Mouse (Mus musculus) spleen, adult 2 months (tissue): ENCODE measurements around the gene Hbb-y.

Experiments
- CTCF ChIP-seq: fragments of 200-500 bp; IDR thresholded peaks from 2 replicates; pipeline ENCODE4 v1.5.1; 2011; ENCODE audit warnings: mild to moderate bottlenecking, inconsistent platforms; ENCODE audit not compliant: insufficient read depth, insufficient read length, insufficient replicate concordance; ENCODE audit errors: extremely low read depth
- POLR2A ChIP-seq: fragments of 200-500 bp; IDR thresholded peaks from 2 replicates; pipeline ENCODE4 v1.6.1; 2011; ENCODE audit warnings: low read depth, low read length, inconsistent platforms

DNA sequence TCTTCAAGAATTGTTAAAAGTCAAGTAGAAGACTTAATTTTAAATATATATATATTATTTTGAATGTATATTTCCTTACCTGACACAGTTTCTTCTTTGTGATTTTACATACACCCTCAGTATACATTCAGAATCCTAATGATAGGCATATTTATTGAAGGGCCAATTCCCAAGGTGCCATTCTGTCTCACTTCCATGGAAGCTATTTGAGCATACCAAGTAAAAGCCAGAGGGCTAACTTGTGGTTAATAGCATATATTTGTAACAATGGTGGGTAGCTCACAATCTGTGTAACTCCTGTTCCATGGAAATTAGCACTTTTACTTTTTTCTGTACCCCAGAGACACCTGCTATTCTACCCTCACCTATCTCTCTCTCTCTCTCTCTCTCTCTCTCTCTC is 33.1 kb upstream of the Hbb-y start, which contains the start of gene Olfr66:
- TF ChIP-seq POLR2A: no peak
- no peak for TF ChIP-seq CTCF
